Mouse (Mus musculus) heart, embryonic 15.5 days (tissue): Measurements from ENCODE around the gene Lama5. TPM values are rescaled to one million over a fixed set of nuclear protein-coding genes. Genes with fewer than 3 reads are reported as not detected.

Experiments used
- ATAC-seq: fragments of 200-750 bp; cut with Nextera tagmentation; replicated peaks from 2 replicates; pipeline ENCODE4 v1.8.0; 2017; ENCODE audit warnings: low read depth, moderate TSS enrichment; ENCODE audit not compliant: insufficient number of reproducible peaks, insufficient read depth, low FRiP score
- H3K27ac ChIP-seq: fragments of 300-500 bp; sonication (generic); 2 replicates; pipeline ENCODE4 v1.5.1; 2015; ENCODE audit warnings: mild to moderate bottlenecking, inconsistent platforms
- H3K27me3 ChIP-seq: fragments of 300-500 bp; sonication (generic); 2 replicates; pipeline ENCODE4 v1.6.1; 2015; ENCODE audit warnings: inconsistent platforms
- H3K36me3 ChIP-seq: fragments of 300-500 bp; sonication (generic); 2 replicates; pipeline ENCODE4 v1.6.1; 2015; ENCODE audit warnings: mild to moderate bottlenecking, inconsistent platforms
- H3K4me1 ChIP-seq: fragments of 300-500 bp; sonication (generic); replicated peaks from 2 replicates; pipeline ENCODE4 v1.6.1; 2015; ENCODE audit warnings: inconsistent platforms
- H3K4me2 ChIP-seq: fragments of 300-500 bp; sonication (generic); 2 replicates; pipeline ENCODE4 v1.6.1; 2015; ENCODE audit warnings: inconsistent platforms, mild to moderate bottlenecking, moderate library complexity
- H3K4me3 ChIP-seq: fragments of 300-500 bp; sonication (generic); 2 replicates; pipeline ENCODE4 v1.5.1; 2015; ENCODE audit warnings: mild to moderate bottlenecking, inconsistent platforms
- H3K9ac ChIP-seq: fragments of 300-500 bp; sonication (generic); 2 replicates; pipeline ENCODE4 v1.6.1; 2015; ENCODE audit warnings: mild to moderate bottlenecking, inconsistent platforms
- H3K9me3 ChIP-seq: fragments of 300-500 bp; sonication (generic); replicated peaks from 2 replicates; pipeline ENCODE4 v1.6.1; 2016; ENCODE audit warnings: inconsistent platforms
- WGBS: fragments of 180-500 bp; shearing (Covaris S2); methylation state at CpG from one replicate; pipeline ENCODE4 v1.1.7; 2015; ENCODE audit warnings: mixed read lengths; 5-methylcytosine and 5-hydroxymethylcytosine counted together
- polyA plus RNA-seq: library from polyadenylated mRNA; unstranded; fragments of >200 nt; fragmentation: Nextera tagmentation; extraction: Ambion mirVana; gene quantifications from 2 replicates; pipeline ENCODE4 v1.2.1, GENCODE M21; 2015

The Lama5 gene
- polyA plus RNA-seq, 1 experiment from 2014 or later: 21.9 TPM

DNA sequence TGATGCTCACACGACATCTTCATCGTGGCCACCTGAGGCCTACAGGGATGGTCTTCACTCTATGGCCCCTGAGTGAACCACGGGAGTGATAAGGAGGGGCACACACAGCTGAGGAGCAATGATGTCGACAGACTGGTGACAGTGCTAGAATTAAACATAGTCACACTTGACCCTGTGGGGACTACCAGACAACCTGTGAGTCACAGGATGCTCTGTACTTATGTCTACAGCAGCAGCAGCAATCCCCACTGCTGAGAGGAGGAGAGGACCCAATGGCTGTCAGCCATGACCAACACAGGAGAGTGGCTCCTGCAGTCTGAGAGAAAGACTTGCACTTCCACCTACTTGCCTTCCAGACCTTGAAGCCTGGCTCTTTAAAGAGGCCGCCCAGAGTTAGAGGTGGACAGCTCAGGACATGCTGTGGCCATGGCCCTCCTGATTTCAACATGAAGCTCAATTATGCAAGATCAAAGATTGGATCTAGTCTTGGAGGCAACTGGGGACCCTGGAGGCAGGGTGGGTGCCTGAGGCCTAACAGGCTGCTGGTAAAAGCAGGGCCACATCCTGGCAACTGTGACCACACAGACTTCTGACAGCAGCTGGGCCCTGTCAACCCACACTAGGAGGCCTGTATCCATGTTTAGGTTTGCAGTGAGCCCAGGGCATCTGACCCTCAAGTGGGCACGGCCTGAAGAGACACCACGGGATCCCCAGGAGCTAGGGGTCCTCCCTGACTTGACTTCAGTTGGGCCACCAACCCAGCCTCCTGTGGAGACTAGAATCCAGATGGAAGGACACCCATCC lies 7.6 kb upstream of the Lama5 start:
- no peaks in the 10 kb centered on the region for H3K36me3 ChIP-seq
- no peak overlapping the region for H3K4me2 ChIP-seq
- no peak overlapping the region for H3K9ac ChIP-seq
- H3K9me3 ChIP-seq: no peaks in the 10 kb centered on the region
- no peaks in the 10 kb centered on the region for H3K27me3 ChIP-seq
- no peak for ATAC-seq
- peak overlapping the region; percentile 54; the same call in 1 of the 2 replicates for H3K27ac ChIP-seq
- H3K4me1 ChIP-seq: peaks cover 62% of the 10 kb centered on the region
- H3K4me3 ChIP-seq: no peak overlapping the region
- 51% methylated on average over 7 of the region's 7 CpGs for WGBS

DNA sequence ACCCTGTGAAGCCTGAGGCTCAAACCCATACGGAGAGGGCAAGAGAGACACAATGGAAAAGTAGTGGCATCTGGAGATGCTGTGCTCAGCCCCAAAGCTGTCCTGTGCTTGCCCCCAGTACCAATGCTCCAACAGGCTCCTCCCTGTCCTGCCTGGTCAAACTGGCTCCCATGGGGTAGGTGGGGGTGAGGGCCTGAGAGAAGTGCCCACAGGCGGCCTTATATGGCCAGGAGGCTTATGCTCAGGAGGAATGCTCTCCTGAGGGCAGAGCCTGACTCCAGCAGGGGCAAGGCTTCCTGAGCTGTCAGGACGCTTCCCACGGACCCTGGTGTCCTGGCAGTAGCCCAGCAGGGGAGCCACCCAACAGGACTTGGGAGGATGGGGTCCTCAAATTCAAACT lies 4.8 kb upstream of the Lama5 start:
- H3K27me3 ChIP-seq: peaks cover 7% of the 10 kb centered on the region; the same call in 1 of the 2 replicates
- no peak overlapping the region for H3K4me2 ChIP-seq
- H3K4me1 ChIP-seq: peaks cover 80% of the 10 kb centered on the region
- WGBS: 48% methylated on average over 4 of the region's 4 CpGs
- H3K36me3 ChIP-seq: no peaks in the 10 kb centered on the region
- ATAC-seq: no peak
- no peak overlapping the region for H3K9ac ChIP-seq
- no peak overlapping the region for H3K4me3 ChIP-seq
- peak overlapping the region; percentile 58 for H3K27ac ChIP-seq
- no peaks in the 10 kb centered on the region for H3K9me3 ChIP-seq

DNA sequence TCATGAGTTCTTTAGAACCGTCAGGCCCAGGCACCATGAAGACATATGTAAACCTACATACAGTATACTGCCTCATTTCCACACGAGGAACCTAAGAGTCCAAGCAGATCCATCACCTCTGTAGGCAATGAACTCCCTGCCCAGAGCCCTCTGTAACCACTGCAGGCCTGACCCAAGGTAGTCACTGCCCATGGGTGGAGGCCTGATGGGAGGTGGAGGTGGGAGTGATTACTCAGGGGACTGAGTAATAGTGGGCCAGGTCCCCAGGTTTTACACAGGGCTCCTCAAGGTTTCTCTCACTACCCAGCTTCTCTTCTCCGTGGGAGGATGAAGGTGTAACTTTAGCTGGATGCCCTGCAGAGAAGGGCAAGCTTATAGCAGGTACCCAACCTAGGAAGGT lies 3.5 kb upstream of the Lama5 start:
- no peak for ATAC-seq
- H3K9me3 ChIP-seq: no peaks in the 10 kb centered on the region
- no peak overlapping the region for H3K9ac ChIP-seq
- peaks cover 10% of the 10 kb centered on the region for H3K27me3 ChIP-seq
- H3K4me2 ChIP-seq: no peak overlapping the region
- H3K4me1 ChIP-seq: peaks cover 77% of the 10 kb centered on the region
- WGBS: 71% methylated on average over 3 of the region's 3 CpGs
- 0 out of 2 replicates have a peak overlapping the region, but pooled peaks have one; percentile 71 for H3K27ac ChIP-seq
- H3K4me3 ChIP-seq: no peak overlapping the region
- no peaks in the 10 kb centered on the region for H3K36me3 ChIP-seq

DNA sequence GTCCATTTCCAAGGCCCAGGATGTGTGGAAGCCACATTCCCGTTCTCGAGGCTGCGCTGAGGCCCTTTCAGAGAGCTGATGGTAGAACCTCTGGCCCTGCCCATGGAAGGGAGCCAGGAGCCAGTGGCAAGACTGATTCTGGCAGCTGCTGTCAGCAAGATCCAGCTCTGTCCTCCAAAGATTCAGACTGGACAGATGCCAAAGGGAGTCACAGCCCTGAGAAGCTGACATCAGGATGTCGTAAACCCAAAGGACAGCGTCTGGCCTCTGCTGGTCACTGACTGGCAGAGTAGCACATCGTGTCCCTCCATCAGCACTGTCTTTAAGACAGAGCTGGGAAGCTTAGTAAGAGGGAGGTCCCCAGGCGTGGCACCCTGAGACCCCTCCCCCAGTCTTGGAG lies 2.9 kb upstream of the Lama5 start:
- Histone ChIP-seq H3K4me3 (no peak overlapping the region), H3K9me3 (no peaks in the 10 kb centered on the region), H3K4me1 (peaks cover 75% of the 10 kb centered on the region), H3K36me3 (no peaks in the 10 kb centered on the region), H3K9ac (no peak overlapping the region), H3K4me2 (peak overlapping the region; percentile 21; the same call in 1 of the 2 replicates), H3K27ac (peak overlapping the region; percentile 71), H3K27me3 (peaks cover 12% of the 10 kb centered on the region)
- 28% methylated on average over 7 of the region's 7 CpGs for WGBS
- ATAC-seq: no peak

DNA sequence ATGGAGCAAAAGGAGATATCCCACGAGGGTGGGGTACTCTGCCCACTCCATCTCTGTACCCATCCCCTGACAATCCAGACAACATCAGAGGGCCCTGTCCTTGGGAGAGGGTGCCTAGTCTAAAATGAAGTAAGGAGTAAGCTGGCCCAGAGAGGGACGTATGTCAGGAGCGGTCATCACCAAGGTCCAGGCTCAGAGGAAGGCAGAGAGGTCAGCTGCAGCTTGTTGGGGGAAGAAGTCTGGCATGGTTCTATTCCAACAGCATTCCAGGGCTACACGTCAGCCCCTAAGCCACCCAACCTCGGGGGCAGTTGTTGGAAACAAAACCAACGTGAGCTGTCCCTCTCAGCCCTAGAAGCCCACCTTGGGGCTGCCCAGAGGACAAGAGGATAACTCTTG lies 2.4 kb upstream of the Lama5 start:
- H3K4me2 ChIP-seq: peak overlapping the region; percentile 55
- no peaks in the 10 kb centered on the region for H3K9me3 ChIP-seq
- H3K9ac ChIP-seq: no peak overlapping the region
- no peak for ATAC-seq
- 48% methylated on average over 6 of the region's 6 CpGs for WGBS
- peaks cover 12% of the 10 kb centered on the region for H3K27me3 ChIP-seq
- peak overlapping the region; percentile 71 for H3K27ac ChIP-seq
- no peaks in the 10 kb centered on the region for H3K36me3 ChIP-seq
- H3K4me3 ChIP-seq: no peak overlapping the region
- H3K4me1 ChIP-seq: peaks cover 74% of the 10 kb centered on the region

DNA sequence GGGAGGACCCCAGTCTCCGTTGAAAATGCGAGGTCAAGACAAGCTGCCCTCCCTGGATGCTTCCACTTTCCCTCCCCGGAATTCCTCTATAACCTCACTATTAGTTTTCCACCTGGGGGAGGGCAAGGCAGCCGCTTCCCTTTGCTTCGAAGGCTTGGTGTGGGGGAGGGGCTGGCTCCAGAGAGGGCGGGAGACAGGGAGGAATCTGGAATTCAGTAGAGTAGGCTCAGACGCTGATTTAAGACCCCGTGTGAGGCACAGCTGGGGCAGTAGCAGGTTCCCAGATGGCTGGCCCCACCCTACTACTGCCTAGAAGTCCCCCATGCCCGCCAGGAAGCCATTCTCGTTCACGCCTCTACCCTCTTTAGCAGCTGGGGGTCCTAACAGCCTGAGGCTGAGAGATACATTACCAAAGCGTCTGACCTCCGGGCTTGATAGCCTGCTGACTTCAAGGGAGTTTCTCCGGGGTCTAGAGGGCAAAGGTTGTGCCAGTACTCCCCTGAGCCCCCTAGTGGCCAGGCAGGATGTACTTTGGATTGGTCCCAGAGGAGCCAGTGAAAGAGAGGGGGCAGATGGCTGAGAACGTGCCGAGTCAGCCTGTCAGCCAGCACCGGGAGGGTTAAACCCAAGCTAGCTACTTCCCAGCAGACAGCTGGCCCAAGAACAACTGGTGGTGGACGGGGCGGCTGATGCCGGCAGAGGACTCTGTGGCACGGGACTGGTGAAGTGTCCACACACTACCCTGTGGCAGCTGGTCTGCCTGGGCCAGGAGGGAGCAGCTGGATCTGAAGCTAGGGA lies 1.8 kb upstream of the Lama5 start:
- H3K4me2 ChIP-seq: peak overlapping the region; percentile 55
- 4% methylated on average over 21 of the region's 21 CpGs for WGBS
- H3K4me1 ChIP-seq: peaks cover 74% of the 10 kb centered on the region
- no peak; the same call in 1 of the 2 replicates for ATAC-seq
- H3K9ac ChIP-seq: 0 out of 2 replicates have a peak overlapping the region, but pooled peaks have one; percentile 26
- no peaks in the 10 kb centered on the region for H3K36me3 ChIP-seq
- H3K27me3 ChIP-seq: peaks cover 12% of the 10 kb centered on the region
- H3K9me3 ChIP-seq: no peaks in the 10 kb centered on the region
- peak overlapping the region; percentile 71 for H3K27ac ChIP-seq
- H3K4me3 ChIP-seq: peak overlapping the region; percentile 23

DNA sequence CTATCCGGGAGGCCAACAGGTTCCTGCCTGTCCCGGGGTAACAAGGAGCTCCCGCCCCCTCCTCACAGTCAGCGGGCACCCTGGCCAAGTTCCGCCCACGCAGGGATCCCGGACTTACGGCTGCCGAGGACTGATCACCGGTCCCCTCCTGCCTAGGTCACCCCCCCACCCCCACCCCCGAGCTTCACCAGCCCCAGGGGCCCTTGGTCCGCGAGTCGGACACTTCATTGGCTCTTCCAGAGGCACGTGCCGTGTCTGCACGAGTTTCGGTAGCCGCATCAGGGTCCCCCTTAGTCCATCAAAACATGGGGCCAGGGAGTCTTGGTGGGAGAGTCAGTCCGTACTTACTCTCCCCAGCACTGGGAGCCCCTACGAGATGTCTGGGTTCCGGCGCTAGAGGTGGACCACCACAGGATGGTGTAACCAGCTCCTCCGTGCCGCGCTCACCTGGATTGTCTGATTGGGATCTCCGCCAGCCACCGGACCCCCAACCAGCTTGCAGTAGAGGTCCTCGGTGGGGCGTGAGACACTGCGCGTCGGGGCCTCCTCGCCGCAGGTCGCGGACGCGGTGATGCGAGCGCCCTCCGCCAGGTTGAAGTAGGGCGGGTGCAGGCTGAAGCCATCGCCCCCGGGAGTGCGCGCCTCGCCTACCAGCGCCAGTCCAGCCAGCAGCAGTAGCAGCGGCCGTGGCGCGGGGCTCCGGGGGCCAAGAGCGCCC lies 456 bp downstream of the Lama5 start:
- Histone ChIP-seq H3K27me3 (peaks cover 12% of the 10 kb centered on the region), H3K9me3 (no peaks in the 10 kb centered on the region), H3K9ac (peak overlapping the region; percentile 77), H3K36me3 (no peaks in the 10 kb centered on the region), H3K4me3 (peak overlapping the region; percentile 69), H3K4me1 (peaks cover 71% of the 10 kb centered on the region), H3K4me2 (peak overlapping the region; percentile 96), H3K27ac (peak overlapping the region; percentile 73)
- 0 out of 2 replicates have a peak, but pooled peaks have one; percentile 9 for ATAC-seq
- WGBS: under 1% methylated on average over 54 of the region's 55 CpGs

DNA sequence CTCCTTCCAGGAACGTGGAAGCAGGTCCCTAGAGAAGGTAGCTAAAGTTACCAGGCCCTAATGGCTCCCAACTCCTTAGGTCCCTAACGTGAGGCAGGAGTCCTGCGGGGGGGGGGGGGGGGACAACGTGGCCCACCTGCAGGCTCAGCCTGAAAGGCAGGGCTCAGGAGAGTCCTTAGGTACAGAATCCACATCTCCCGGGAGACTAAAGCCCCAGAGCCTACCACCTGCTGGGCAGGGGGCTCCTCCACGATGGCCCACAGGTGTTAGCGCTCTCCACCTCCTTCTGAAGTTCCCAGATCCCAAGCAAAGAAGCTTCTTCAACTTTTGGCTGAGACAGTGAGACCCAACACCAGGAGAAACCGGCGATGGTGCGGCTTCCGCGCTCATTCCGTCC lies 1.0 kb downstream of the Lama5 start:
- 10% methylated on average over 11 of the region's 13 CpGs for WGBS
- peak overlapping the region; percentile 73; the same call in 1 of the 2 replicates for H3K27ac ChIP-seq
- peaks cover 68% of the 10 kb centered on the region for H3K4me1 ChIP-seq

DNA sequence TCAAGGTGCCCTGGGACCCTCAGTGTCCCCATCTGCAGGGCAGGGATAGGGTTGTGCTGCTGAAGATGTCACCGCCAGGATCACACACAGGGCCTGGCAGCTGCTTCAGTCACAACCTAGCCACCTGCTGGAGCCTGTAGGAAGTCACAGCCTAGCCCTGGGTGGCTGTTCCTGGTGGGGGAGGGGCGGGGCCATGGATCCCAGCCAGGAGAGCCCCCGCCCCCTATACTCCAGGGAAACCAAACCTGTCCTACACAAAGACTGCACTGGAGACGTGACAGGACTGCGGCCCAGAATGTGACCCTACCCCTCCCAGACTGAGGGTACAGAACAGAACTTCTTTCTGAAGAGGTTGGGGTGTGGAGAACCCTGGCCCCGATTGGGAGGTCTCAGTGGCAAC lies 3.4 kb downstream of the Lama5 start:
- WGBS: 18% methylated on average over 6 of the region's 6 CpGs
- H3K9me3 ChIP-seq: no peaks in the 10 kb centered on the region
- H3K27me3 ChIP-seq: peaks cover 12% of the 10 kb centered on the region
- H3K27ac ChIP-seq: peak overlapping the region; percentile 60
- peaks cover 75% of the 10 kb centered on the region for H3K4me1 ChIP-seq
- peak overlapping the region; percentile 25 for H3K4me2 ChIP-seq
- H3K4me3 ChIP-seq: no peak overlapping the region
- H3K36me3 ChIP-seq: no peaks in the 10 kb centered on the region
- 0 out of 2 replicates have a peak overlapping the region, but pooled peaks have one; percentile 21 for H3K9ac ChIP-seq
- peak; percentile 15 for ATAC-seq

More for the DNA sequence above, 1.0 kb downstream of the Lama5 start:
- H3K36me3 ChIP-seq: no peaks in the 10 kb centered on the region
- H3K9me3 ChIP-seq: no peaks in the 10 kb centered on the region
- H3K4me2 ChIP-seq: peak overlapping the region; percentile 96
- peaks cover 12% of the 10 kb centered on the region for H3K27me3 ChIP-seq
- H3K4me3 ChIP-seq: peak overlapping the region; percentile 69
- H3K9ac ChIP-seq: peak overlapping the region; percentile 77
- ATAC-seq: no peak

DNA sequence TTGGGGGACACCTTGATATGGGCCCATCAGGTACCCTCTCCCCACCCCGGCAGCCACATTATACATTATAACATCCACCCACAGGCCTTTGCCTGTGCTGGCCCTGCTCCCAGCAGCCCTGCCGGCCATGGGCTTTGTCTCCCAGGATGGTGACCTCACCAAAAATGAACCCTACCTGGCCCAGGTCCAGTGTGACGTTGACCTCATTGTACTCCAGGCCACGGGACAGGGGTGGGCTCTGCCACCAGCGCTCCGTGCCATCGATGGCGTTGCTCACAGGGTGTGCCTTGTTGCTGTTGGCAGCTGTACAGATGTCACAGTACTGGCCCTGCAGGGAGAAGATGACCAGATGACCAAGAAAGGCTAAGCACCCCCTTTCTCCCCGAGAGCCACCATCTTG lies 4.6 kb downstream of the Lama5 start:
- Histone ChIP-seq H3K9ac (no peak overlapping the region), H3K4me3 (no peak overlapping the region), H3K4me1 (peaks cover 74% of the 10 kb centered on the region), H3K9me3 (no peaks in the 10 kb centered on the region), H3K27ac (no peak overlapping the region), H3K36me3 (no peaks in the 10 kb centered on the region), H3K4me2 (no peak overlapping the region), H3K27me3 (peaks cover 9% of the 10 kb centered on the region)
- no peak for ATAC-seq
- WGBS: 78% methylated on average over 9 of the region's 9 CpGs

DNA sequence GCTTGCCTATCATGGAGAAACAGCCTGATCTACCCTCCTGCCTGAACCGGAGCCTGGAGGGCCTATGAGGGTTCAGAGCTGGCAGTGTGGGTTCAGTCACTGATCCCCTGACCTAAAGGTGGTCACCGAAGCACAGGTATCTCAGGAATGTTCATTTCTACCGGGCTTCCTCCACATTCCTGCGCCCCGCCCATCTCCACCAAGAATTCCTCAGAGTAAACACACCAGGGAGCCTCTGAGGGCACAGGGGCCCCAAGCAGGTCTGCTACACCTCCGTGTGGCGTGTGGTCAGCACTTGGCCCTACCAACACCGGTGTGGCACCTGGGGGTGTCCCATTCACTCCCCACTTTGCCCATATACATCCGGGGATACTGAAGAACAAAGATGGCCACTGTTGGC lies 5.5 kb downstream of the Lama5 start:
- ATAC-seq: no peak
- H3K36me3 ChIP-seq: no peaks in the 10 kb centered on the region
- no peaks in the 10 kb centered on the region for H3K9me3 ChIP-seq
- peaks cover 74% of the 10 kb centered on the region for H3K4me1 ChIP-seq
- H3K9ac ChIP-seq: no peak overlapping the region
- 67% methylated on average over 9 of the region's 9 CpGs for WGBS
- H3K27ac ChIP-seq: 0 out of 2 replicates have a peak overlapping the region, but pooled peaks have one; percentile 59
- peaks cover 5% of the 10 kb centered on the region; the same call in 1 of the 2 replicates for H3K27me3 ChIP-seq
- H3K4me2 ChIP-seq: no peak overlapping the region
- no peak overlapping the region for H3K4me3 ChIP-seq
